Mouse (Mus musculus): ENCODE measurements at regions not wholly inside any gene's neighbourhood (a gene's known extent, or its start where the extent isn't known, plus 50 kb on each side); places are given as distances from the start of the nearest gene placed in this dataset.

DNA sequence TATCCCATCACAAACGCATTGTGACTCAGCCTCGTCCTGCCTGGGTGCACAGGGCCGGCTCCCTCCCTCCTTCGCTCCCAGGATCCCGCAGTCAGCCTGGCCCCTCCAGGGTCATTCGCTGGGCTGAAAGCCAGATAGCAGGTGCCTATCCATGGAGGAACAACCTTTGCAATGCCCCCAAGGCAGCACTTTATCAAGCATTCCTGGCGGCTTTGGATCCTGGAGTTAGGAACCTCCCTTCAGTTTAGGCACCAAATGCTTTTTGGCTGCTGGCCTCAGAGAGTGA, 143.9 kb upstream of the Gli2 start:
- no peak overlapping the region for H3K4me2 ChIP-seq (ENCODE audit: low read depth, low read length)
- DNase-seq (ENCODE audit: low spot score) = no peak
- no peaks in the 10 kb centered on the region for H3K36me3 ChIP-seq (ENCODE audit: control insufficient read depth, insufficient read depth, low read length)
- WGBS = 52% methylated on average over 7 of the region's 7 CpGs
- H3K4me3 ChIP-seq (ENCODE audit: low read depth, low read length) = no peak overlapping the region
- H3K9me3 ChIP-seq (ENCODE audit: control insufficient read depth, low read length) = no peaks in the 10 kb centered on the region
- no peak overlapping the region for H3K9ac ChIP-seq (ENCODE audit: low read depth, low read length)
- no peak overlapping the region for H3K27ac ChIP-seq (replicated peaks; ENCODE audit: low read depth, low read length)
- no peak for ATAC-seq (ENCODE audit: low read depth)
- 0 out of 2 replicates have a peak, but pooled peaks cover 5% of the 10 kb centered on the region for H3K4me1 ChIP-seq (ENCODE audit: control insufficient read depth, insufficient read depth, low read length)
- no peaks in the 10 kb centered on the region for H3K27me3 ChIP-seq (replicated peaks; ENCODE audit: control insufficient read depth, insufficient read depth, low read length)

DNA sequence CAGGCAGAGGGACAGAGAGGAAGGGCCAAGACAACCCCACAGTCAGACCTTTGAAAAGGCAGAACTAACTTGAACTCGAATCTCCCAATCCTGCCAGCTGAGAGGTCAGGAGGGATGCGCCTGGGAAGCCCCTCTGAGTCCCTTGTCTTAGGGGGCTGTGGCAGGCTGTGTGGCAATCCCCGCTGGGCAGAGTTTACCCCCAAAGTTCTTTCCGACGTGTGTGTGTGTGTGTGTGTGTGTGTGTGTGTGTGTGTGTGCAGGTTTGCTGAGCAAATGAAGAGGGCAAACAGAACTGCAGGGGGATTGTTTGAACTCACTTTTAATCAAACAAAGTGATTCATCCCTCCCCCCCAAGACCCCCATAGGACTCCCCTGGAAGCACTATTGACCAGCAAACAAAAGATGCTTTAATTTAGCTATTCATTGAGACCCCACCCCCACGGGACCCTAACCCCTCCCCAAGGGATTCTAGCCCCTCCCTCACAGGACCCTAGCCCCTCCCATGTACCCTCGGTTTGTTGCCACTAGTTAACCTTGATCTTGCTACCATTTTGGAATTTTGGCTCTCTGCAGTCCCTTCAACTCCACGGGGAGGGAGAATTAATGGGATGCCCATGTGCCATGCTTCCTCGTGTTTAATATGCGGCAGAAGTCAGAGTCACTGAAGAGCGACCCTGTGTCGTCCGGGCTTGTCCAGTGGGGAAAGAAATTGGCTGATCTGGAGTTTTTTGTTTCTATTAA, 143.4 kb upstream of the Gli2 start:
- DNase-seq (ENCODE audit: low spot score) (no peak), ATAC-seq (ENCODE audit: low read depth) (no peak)
- Histone ChIP-seq H3K4me2 (ENCODE audit: low read depth, low read length) (no peak overlapping the region), H3K36me3 (ENCODE audit: control insufficient read depth, insufficient read depth, low read length) (no peaks in the 10 kb centered on the region), H3K4me3 (ENCODE audit: low read depth, low read length) (no peak overlapping the region), H3K9me3 (ENCODE audit: control insufficient read depth, low read length) (no peaks in the 10 kb centered on the region), H3K9ac (ENCODE audit: low read depth, low read length) (no peak overlapping the region), H3K27me3 (replicated peaks; ENCODE audit: control insufficient read depth, insufficient read depth, low read length) (no peaks in the 10 kb centered on the region), H3K4me1 (ENCODE audit: control insufficient read depth, insufficient read depth, low read length) (0 out of 2 replicates have a peak, but pooled peaks cover 5% of the 10 kb centered on the region), H3K27ac (replicated peaks; ENCODE audit: low read depth, low read length) (no peak overlapping the region)
- WGBS = 45% methylated on average over 13 of the region's 13 CpGs

DNA sequence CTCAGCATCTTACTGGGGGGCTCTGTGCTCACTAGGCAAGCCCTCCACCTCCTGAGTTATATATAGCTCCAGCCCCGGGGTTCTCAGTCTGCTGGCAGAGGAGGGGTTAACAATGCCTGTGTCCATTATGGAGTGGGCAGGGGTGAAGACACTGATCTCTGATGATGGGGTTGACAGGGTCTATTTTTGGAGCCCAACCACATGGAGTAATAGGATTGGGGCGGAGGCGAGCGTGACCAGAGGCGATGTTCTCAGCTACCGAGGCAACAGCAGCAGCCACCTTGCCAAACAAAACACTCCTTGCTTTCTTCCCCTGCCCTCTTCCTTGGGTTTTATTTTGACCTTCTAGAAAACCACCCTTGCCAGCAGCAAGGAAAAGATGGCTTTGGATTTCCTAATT, 141.1 kb upstream of the Gli2 start:
- H3K27ac ChIP-seq (replicated peaks; ENCODE audit: low read depth, low read length) = no peak overlapping the region
- H3K9ac ChIP-seq (ENCODE audit: low read depth, low read length) = no peak overlapping the region
- peaks cover 9% of the 10 kb centered on the region for H3K4me1 ChIP-seq (ENCODE audit: control insufficient read depth, insufficient read depth, low read length)
- DNase-seq (ENCODE audit: low spot score) = peak; percentile 48
- ATAC-seq (ENCODE audit: low read depth) = 0 out of 2 replicates have a peak, but pooled peaks have one; percentile 30
- H3K4me3 ChIP-seq (ENCODE audit: low read depth, low read length) = no peak overlapping the region
- no peaks in the 10 kb centered on the region for H3K9me3 ChIP-seq (ENCODE audit: control insufficient read depth, low read length)
- H3K4me2 ChIP-seq (ENCODE audit: low read depth, low read length) = no peak overlapping the region
- no peaks in the 10 kb centered on the region for H3K27me3 ChIP-seq (replicated peaks; ENCODE audit: control insufficient read depth, insufficient read depth, low read length)
- 23% methylated on average over 6 of the region's 6 CpGs for WGBS
- no peaks in the 10 kb centered on the region for H3K36me3 ChIP-seq (ENCODE audit: control insufficient read depth, insufficient read depth, low read length)

DNA sequence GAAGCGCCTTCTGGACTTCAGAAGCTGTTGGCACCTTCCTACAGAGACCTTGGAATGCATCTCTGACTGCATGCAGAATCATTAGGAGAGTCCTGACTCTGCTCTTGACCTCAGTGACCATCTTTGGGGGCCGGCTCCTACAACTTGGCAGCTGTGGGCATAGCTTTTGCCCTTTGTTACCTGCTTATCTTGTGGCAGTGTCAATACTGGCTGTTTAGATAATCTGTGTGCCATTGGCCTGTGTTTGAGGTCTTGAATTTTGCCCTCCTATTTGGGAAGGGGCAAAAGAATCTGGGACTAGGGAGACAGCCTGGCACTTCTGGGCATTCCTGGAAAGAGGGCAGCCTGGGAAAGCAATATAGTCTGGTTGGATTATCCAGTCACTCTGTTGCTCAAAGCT, 137.8 kb upstream of the Gli2 start:
- Histone ChIP-seq H3K4me2 (ENCODE audit: low read depth, low read length) (no peak overlapping the region), H3K27ac (replicated peaks; ENCODE audit: low read depth, low read length) (no peak overlapping the region), H3K36me3 (ENCODE audit: control insufficient read depth, insufficient read depth, low read length) (no peaks in the 10 kb centered on the region), H3K27me3 (replicated peaks; ENCODE audit: control insufficient read depth, insufficient read depth, low read length) (no peaks in the 10 kb centered on the region), H3K4me1 (ENCODE audit: control insufficient read depth, insufficient read depth, low read length) (peaks cover 12% of the 10 kb centered on the region), H3K4me3 (ENCODE audit: low read depth, low read length) (no peak overlapping the region), H3K9me3 (ENCODE audit: control insufficient read depth, low read length) (no peaks in the 10 kb centered on the region), H3K9ac (ENCODE audit: low read depth, low read length) (no peak overlapping the region)
- no peak for DNase-seq (ENCODE audit: low spot score)
- WGBS = 63% methylated on average over 2 of the region's 2 CpGs
- no peak for ATAC-seq (ENCODE audit: low read depth)

DNA sequence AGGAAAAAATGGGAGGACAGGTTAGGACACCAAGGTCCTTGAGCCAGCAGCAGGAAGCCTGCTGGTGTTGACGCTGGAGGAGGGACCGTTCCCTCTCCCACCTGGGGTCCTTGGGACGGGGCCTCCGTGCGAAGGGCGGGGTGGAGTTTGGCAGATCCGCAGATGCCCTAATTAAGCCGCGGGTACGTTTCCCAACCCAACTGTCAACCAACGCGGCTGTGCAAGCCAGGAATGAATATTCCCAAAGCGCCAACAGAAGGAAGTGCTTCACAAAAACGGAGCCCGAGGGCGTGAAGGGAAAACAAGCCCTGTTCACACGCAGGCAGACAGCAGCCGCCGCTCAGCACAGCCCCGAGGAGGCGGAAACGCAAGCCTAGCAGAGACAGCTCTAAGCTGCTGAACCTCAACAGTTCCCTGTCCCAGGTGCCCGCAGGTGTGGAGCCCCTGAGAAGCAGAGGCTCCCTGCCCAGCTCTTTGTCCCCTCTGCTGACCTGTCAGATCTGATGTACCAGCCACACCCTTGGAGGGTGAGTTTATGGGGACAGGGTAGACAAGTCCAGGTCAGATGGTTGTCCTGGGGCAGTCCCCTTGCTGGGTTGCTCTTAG, 136.1 kb upstream of the Gli2 start:
- WGBS = 2% methylated on average over 23 of the region's 23 CpGs
- DNase-seq (ENCODE audit: low spot score) = peak; percentile 81
- peak; percentile 78 for ATAC-seq (ENCODE audit: low read depth)
- Histone ChIP-seq H3K36me3 (ENCODE audit: control insufficient read depth, insufficient read depth, low read length) (no peaks in the 10 kb centered on the region), H3K4me3 (ENCODE audit: low read depth, low read length) (peak overlapping the region; percentile 18), H3K9me3 (ENCODE audit: control insufficient read depth, low read length) (no peaks in the 10 kb centered on the region), H3K4me2 (ENCODE audit: low read depth, low read length) (peak overlapping the region; percentile 52), H3K4me1 (ENCODE audit: control insufficient read depth, insufficient read depth, low read length) (peaks cover 8% of the 10 kb centered on the region), H3K9ac (ENCODE audit: low read depth, low read length) (peak overlapping the region; percentile 46), H3K27ac (replicated peaks; ENCODE audit: low read depth, low read length) (no peak overlapping the region), H3K27me3 (replicated peaks; ENCODE audit: control insufficient read depth, insufficient read depth, low read length) (no peaks in the 10 kb centered on the region)

DNA sequence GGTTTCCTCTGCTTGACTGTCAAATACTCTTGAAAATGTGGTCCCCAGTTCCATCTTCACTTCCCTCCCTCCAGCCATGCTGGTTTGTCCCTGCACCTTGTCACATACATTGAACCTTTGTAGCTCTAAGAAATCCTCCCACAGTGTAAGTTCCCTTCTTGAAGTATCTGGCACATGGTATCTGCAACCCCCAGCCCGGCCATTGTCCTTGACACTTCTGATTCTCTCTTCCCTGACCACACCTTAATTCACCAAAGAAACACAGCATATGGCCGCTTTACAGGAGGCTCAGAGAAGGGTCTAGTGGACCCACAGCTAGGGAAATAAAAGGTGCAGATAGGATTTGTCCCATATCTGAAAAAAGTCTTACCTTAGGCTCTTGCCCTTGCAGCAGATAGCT, 133.9 kb upstream of the Gli2 start:
- Histone ChIP-seq H3K27me3 (replicated peaks; ENCODE audit: control insufficient read depth, insufficient read depth, low read length) (no peaks in the 10 kb centered on the region), H3K4me1 (ENCODE audit: control insufficient read depth, insufficient read depth, low read length) (peaks cover 8% of the 10 kb centered on the region), H3K4me3 (ENCODE audit: low read depth, low read length) (no peak overlapping the region), H3K9ac (ENCODE audit: low read depth, low read length) (no peak overlapping the region), H3K27ac (replicated peaks; ENCODE audit: low read depth, low read length) (no peak overlapping the region), H3K36me3 (ENCODE audit: control insufficient read depth, insufficient read depth, low read length) (no peaks in the 10 kb centered on the region), H3K4me2 (ENCODE audit: low read depth, low read length) (no peak overlapping the region), H3K9me3 (ENCODE audit: control insufficient read depth, low read length) (no peaks in the 10 kb centered on the region)
- ATAC-seq (ENCODE audit: low read depth) (no peak), DNase-seq (ENCODE audit: low spot score) (no peak)
- WGBS = 87% methylated on average over 2 of the region's 2 CpGs

DNA sequence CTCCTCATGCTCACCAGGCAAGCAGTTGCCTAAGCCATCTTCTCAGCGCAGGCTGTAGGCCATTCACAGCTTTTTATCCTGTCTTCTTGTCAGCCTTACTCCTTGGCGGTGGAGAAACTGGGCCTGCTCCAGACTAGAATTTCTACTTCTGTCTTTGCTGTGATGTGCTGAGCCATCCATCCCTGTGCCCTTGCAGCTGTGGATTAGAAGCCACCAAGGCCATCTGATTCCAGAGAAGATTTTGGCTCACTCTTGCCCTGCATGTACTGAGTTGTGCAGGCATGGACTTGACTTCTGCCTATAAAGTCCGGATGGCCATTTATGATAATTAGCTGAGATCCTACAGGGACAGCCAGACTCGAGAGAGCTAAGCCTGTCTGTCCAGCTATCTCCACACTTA, 133.4 kb upstream of the Gli2 start:
- H3K9me3 ChIP-seq (ENCODE audit: control insufficient read depth, low read length) = no peaks in the 10 kb centered on the region
- no peaks in the 10 kb centered on the region for H3K36me3 ChIP-seq (ENCODE audit: control insufficient read depth, insufficient read depth, low read length)
- no peak overlapping the region for H3K4me3 ChIP-seq (ENCODE audit: low read depth, low read length)
- DNase-seq (ENCODE audit: low spot score) (no peak), ATAC-seq (ENCODE audit: low read depth) (no peak)
- H3K4me1 ChIP-seq (ENCODE audit: control insufficient read depth, insufficient read depth, low read length) = peaks cover 8% of the 10 kb centered on the region
- no peak overlapping the region for H3K27ac ChIP-seq (replicated peaks; ENCODE audit: low read depth, low read length)
- no peak overlapping the region for H3K9ac ChIP-seq (ENCODE audit: low read depth, low read length)
- no peak overlapping the region for H3K4me2 ChIP-seq (ENCODE audit: low read depth, low read length)
- WGBS = 73% methylated on average over 4 of the region's 4 CpGs
- H3K27me3 ChIP-seq (replicated peaks; ENCODE audit: control insufficient read depth, insufficient read depth, low read length) = no peaks in the 10 kb centered on the region

DNA sequence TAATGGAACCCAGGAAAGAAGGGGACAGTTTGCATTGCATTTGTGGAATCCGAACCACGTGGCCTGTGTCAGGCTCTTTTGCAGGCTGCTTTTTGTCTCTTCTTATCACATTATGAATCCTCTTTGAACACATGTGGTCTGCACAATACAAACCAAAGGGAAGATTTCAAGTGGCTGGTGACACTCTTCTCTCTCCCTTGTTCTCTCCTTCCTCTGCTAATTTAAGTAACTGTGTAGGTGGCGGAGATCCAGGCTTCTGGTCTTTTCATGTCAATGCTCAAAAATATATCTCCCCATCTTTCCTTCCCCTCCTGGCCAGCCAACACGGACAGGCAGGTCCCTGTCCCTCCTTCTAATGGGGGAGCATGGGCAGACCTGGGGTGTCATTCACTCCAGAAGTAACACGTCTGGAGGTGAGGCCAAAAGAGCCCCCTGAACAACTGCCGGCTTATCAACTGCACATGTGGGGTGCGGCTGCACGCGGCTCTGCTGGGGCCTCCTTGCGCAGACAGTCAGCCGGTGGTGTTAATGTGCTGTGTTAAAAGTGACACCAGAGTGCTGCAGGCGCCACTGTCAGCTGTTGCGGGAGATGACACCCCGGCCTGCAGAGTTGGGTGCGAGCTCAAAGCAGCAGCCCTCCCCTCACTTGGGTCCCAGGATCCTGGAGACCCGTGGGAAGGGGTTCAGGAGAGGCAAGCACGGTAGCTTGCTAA, 130.3 kb upstream of the Gli2 start:
- no peak for ATAC-seq (ENCODE audit: low read depth)
- no peak overlapping the region for H3K4me2 ChIP-seq (ENCODE audit: low read depth, low read length)
- DNase-seq (ENCODE audit: low spot score) = no peak
- no peaks in the 10 kb centered on the region for H3K27me3 ChIP-seq (replicated peaks; ENCODE audit: control insufficient read depth, insufficient read depth, low read length)
- no peak overlapping the region for H3K9ac ChIP-seq (ENCODE audit: low read depth, low read length)
- no peak overlapping the region for H3K4me3 ChIP-seq (ENCODE audit: low read depth, low read length)
- no peaks in the 10 kb centered on the region for H3K9me3 ChIP-seq (ENCODE audit: control insufficient read depth, low read length)
- H3K4me1 ChIP-seq (ENCODE audit: control insufficient read depth, insufficient read depth, low read length) = no peaks in the 10 kb centered on the region
- 66% methylated on average over 17 of the region's 17 CpGs for whole genome bisulfite sequencing
- no peaks in the 10 kb centered on the region for H3K36me3 ChIP-seq (ENCODE audit: control insufficient read depth, insufficient read depth, low read length)
- H3K27ac ChIP-seq (replicated peaks; ENCODE audit: low read depth, low read length) = no peak overlapping the region
